Mouse (Mus musculus) kidney, postnatal 0 days (tissue): ENCODE data around the gene Map3k11. TPM values are rescaled to one million over a fixed set of nuclear protein-coding genes. Genes with fewer than 3 reads are reported as not detected.

Experiments
- ATAC-seq: fragments of 200-750 bp; cut with Nextera tagmentation; replicated peaks from 2 replicates; pipeline ENCODE4 v1.8.0; 2017; ENCODE audit warnings: low read depth, moderate number of reproducible peaks, moderate TSS enrichment, moderate library complexity; ENCODE audit not compliant: low FRiP score
- DNase-seq: peaks from one replicate; pipeline ENCODE4 v3.0.0-alpha.2; 2016; ENCODE audit warnings: low spot score
- H3K27ac ChIP-seq: fragments of 300-500 bp; sonication (generic); 2 replicates; pipeline ENCODE4 v1.5.1; 2014; ENCODE audit warnings: mild to moderate bottlenecking
- H3K27me3 ChIP-seq: fragments of 300-500 bp; sonication (generic); 2 replicates; pipeline ENCODE4 v1.6.1; 2014; ENCODE audit warnings: low read length, mixed read lengths; ENCODE audit not compliant: insufficient read depth
- H3K36me3 ChIP-seq: fragments of 300-500 bp; sonication (generic); 2 replicates; pipeline ENCODE4 v1.6.1; 2014; ENCODE audit warnings: low read length, mixed read lengths; ENCODE audit not compliant: insufficient read depth
- H3K4me1 ChIP-seq: fragments of 300-500 bp; sonication (generic); replicated peaks from 2 replicates; pipeline ENCODE4 v1.6.1; 2014; ENCODE audit warnings: antibody characterized with exemption, low read length, mixed read lengths; ENCODE audit not compliant: insufficient read depth
- H3K4me2 ChIP-seq: fragments of 300-500 bp; sonication (generic); 2 replicates; pipeline ENCODE4 v1.6.1; 2014; ENCODE audit warnings: mild to moderate bottlenecking, low read length, moderate library complexity, mixed read lengths
- H3K4me3 ChIP-seq: fragments of 300-500 bp; sonication (generic); replicated peaks from 2 replicates; pipeline ENCODE4 v1.5.1; 2014; ENCODE audit warnings: low read depth, low read length
- H3K9ac ChIP-seq: fragments of 300-500 bp; sonication (generic); 2 replicates; pipeline ENCODE4 v1.6.1; 2014; ENCODE audit warnings: low read depth, low read length
- H3K9me3 ChIP-seq: fragments of 300-500 bp; sonication (generic); replicated peaks from 2 replicates; pipeline ENCODE4 v1.6.1; 2016; ENCODE audit warnings: low read length, inconsistent platforms, mixed read lengths
- CTCF ChIP-seq: IDR thresholded peaks from 2 replicates; pipeline ENCODE4 v1.5.1; 2016; ENCODE audit warnings: antibody characterized with exemption, low read depth, mild to moderate bottlenecking, moderate library complexity
- WGBS: fragments of 180-500 bp; shearing (Covaris S2); extraction: QIAGEN DNeasy Blood & Tissue Kit; methylation state at CpG from one replicate; pipeline ENCODE4 v1.1.7; 2014; 5-methylcytosine and 5-hydroxymethylcytosine counted together
- polyA plus RNA-seq: library from polyadenylated mRNA; unstranded; fragments of >200 nt; fragmentation: Nextera tagmentation; extraction: Ambion mirVana; gene quantifications from 2 replicates; pipeline ENCODE4 v1.2.1, GENCODE M21; 2015

Map3k11 gene
- polyA plus RNA-seq, 1 experiment from 2014 or later: 39.8 TPM

GRCm38 (mm10) chr19:5695849-5696462 lies 7.4 kb downstream of the Map3k11 start:
- peak; percentile 62 for ATAC-seq

GRCm38 (mm10) chr19:5704163-5704800 lies 15.7 kb downstream of the Map3k11 start, which contains the start of gene Kcnk7:
Kcnk7 (plus strand) TSS chr19:5704367.
- H3K27me3 ChIP-seq: no peaks in the 10 kb centered on the region
- peak within 1 kb of the TSS; percentile 33 for H3K27ac ChIP-seq
- 0 out of 2 replicates have a peak, but pooled peaks cover 6% of the 10 kb centered on the region for H3K4me1 ChIP-seq
- no peaks in the 10 kb centered on the region for H3K9me3 ChIP-seq
- H3K9ac ChIP-seq: no peak within 1 kb of the TSS
- peaks cover 34% of the 10 kb centered on the region for H3K36me3 ChIP-seq
- no peak for TF ChIP-seq CTCF
- H3K4me3 ChIP-seq: no peak within 1 kb of the TSS
- ATAC-seq (no peak), DNase-seq (no peak)
- 71% methylated on average over 17 of the region's 17 CpGs for WGBS
- no peak within 1 kb of the TSS for H3K4me2 ChIP-seq

More at GRCm38 (mm10) chr19:5695849-5696462, 7.4 kb downstream of the Map3k11 start:
- H3K4me2 ChIP-seq: no peak overlapping the region
- H3K4me1 ChIP-seq: peaks cover 21% of the 10 kb centered on the region
- no peak for TF ChIP-seq CTCF
- peak; percentile 44 for DNase-seq
- H3K9ac ChIP-seq: no peak overlapping the region
- no peak overlapping the region for H3K4me3 ChIP-seq
- peaks cover 62% of the 10 kb centered on the region for H3K36me3 ChIP-seq
- no peaks in the 10 kb centered on the region for H3K27me3 ChIP-seq
- no peaks in the 10 kb centered on the region for H3K9me3 ChIP-seq
- 30% methylated on average over 41 of the region's 41 CpGs for WGBS
- no peak overlapping the region for H3K27ac ChIP-seq

- ATAC-seq (peak; percentile 55; the same call in 1 of the 2 replicates), DNase-seq (peak; percentile 77)
- TF ChIP-seq CTCF: no peak
- Histone ChIP-seq H3K9me3 (no peaks in the 10 kb centered on the region), H3K27ac (peak overlapping the region; percentile 33), H3K9ac (no peak overlapping the region), H3K36me3 (peaks cover 33% of the 10 kb centered on the region), H3K4me2 (no peak overlapping the region), H3K4me3 (no peak overlapping the region), H3K4me1 (0 out of 2 replicates have a peak, but pooled peaks cover 6% of the 10 kb centered on the region), H3K27me3 (no peaks in the 10 kb centered on the region)
- 37% methylated on average over 10 of the region's 10 CpGs for WGBS
These were observed 16.4 kb downstream of the Map3k11 start for GRCm38 (mm10) chr19:5704801-5705571.

- H3K36me3 ChIP-seq: peaks cover 14% of the 10 kb centered on the region; the same call in 1 of the 2 replicates
- 91% methylated on average over 6 of the region's 6 CpGs for WGBS
These were observed 21.5 kb downstream of the Map3k11 start for GRCm38 (mm10) chr19:5710068-5710467.

GRCm38 (mm10) chr19:5710581-5710980 lies 22.0 kb downstream of the Map3k11 start:
- no peak for DNase-seq

More at GRCm38 (mm10) chr19:5710068-5710467, 21.5 kb downstream of the Map3k11 start:
- TF ChIP-seq CTCF: no peak
- Histone ChIP-seq H3K4me2 (no peak overlapping the region), H3K4me3 (no peak overlapping the region), H3K9ac (no peak overlapping the region), H3K27me3 (no peaks in the 10 kb centered on the region), H3K4me1 (peaks cover 3% of the 10 kb centered on the region; the same call in 1 of the 2 replicates), H3K27ac (no peak overlapping the region), H3K9me3 (no peaks in the 10 kb centered on the region)
- no peak for ATAC-seq
- no peak for DNase-seq

GRCm38 (mm10) chr19:5711218-5711617 lies 22.7 kb downstream of the Map3k11 start:
- Histone ChIP-seq H3K27me3 (no peaks in the 10 kb centered on the region), H3K36me3 (peaks cover 14% of the 10 kb centered on the region; the same call in 1 of the 2 replicates), H3K4me3 (no peak overlapping the region), H3K4me2 (no peak overlapping the region), H3K9ac (no peak overlapping the region), H3K4me1 (peaks cover 3% of the 10 kb centered on the region; the same call in 1 of the 2 replicates), H3K27ac (no peak overlapping the region), H3K9me3 (no peaks in the 10 kb centered on the region)
- peak; percentile 88 for DNase-seq
- 16% methylated on average over 3 of the region's 3 CpGs for WGBS
- peak; percentile 87 for TF ChIP-seq CTCF
- no peak for ATAC-seq

More at GRCm38 (mm10) chr19:5710581-5710980, 22.0 kb downstream of the Map3k11 start:
- Histone ChIP-seq H3K9me3 (no peaks in the 10 kb centered on the region), H3K9ac (no peak overlapping the region), H3K27me3 (no peaks in the 10 kb centered on the region), H3K4me3 (no peak overlapping the region), H3K36me3 (peaks cover 14% of the 10 kb centered on the region; the same call in 1 of the 2 replicates), H3K27ac (no peak overlapping the region), H3K4me1 (peaks cover 3% of the 10 kb centered on the region; the same call in 1 of the 2 replicates), H3K4me2 (no peak overlapping the region)
- TF ChIP-seq CTCF: no peak
- 86% methylated on average over 8 of the region's 8 CpGs for WGBS
- no peak for ATAC-seq
